Mouse (Mus musculus) c-Kit-negative CD71-positive TER-119-positive erythroid progenitor cells, embryonic 14.5 days (primary cell): Measurements from ENCODE around the gene Opa3.

Experiments used
- DNase-seq: peaks from one replicate; pipeline ENCODE4 v3.0.0-alpha.2; 2013; ENCODE audit warnings: low read depth, low spot score

Opa3 gene

GRCm38 (mm10) chr7:19214940-19215339 is 13.2 kb upstream of the Opa3 start:
- no peak for DNase-seq

- DNase-seq, result no peak
Measured at GRCm38 (mm10) chr7:19217492-19217891, 10.6 kb upstream of the Opa3 start.

GRCm38 (mm10) chr7:19217944-19218343 is 10.2 kb upstream of the Opa3 start:
- no peak for DNase-seq

GRCm38 (mm10) chr7:19220061-19220460 is 8.1 kb upstream of the Opa3 start:
- DNase-seq, result no peak

- no peak for DNase-seq
Measured at GRCm38 (mm10) chr7:19222189-19222588, 5.9 kb upstream of the Opa3 start.

GRCm38 (mm10) chr7:19222875-19223274 is 5.3 kb upstream of the Opa3 start:
- no peak for DNase-seq

GRCm38 (mm10) chr7:19224933-19225332 is 3.2 kb upstream of the Opa3 start:
- DNase-seq, result peak; percentile 53

GRCm38 (mm10) chr7:19226817-19227797 is 1.0 kb upstream of the Opa3 start:
- DNase-seq, result peak; percentile 42

GRCm38 (mm10) chr7:19228793-19229148 is 637 bp downstream of the Opa3 start:
- no peak for DNase-seq

- DNase-seq, result no peak
Measured at GRCm38 (mm10) chr7:19229404-19229803, 1.3 kb downstream of the Opa3 start.

GRCm38 (mm10) chr7:19230041-19230580 is 2.0 kb downstream of the Opa3 start:
- DNase-seq, result no peak

GRCm38 (mm10) chr7:19230899-19231298 is 2.8 kb downstream of the Opa3 start:
- no peak for DNase-seq

- no peak for DNase-seq
Measured at GRCm38 (mm10) chr7:19231849-19232248, 3.7 kb downstream of the Opa3 start.

- DNase-seq, result no peak
Measured at GRCm38 (mm10) chr7:19234652-19235051, 6.5 kb downstream of the Opa3 start.

GRCm38 (mm10) chr7:19235092-19235671 is 7.0 kb downstream of the Opa3 start:
- DNase-seq, result no peak

GRCm38 (mm10) chr7:19236411-19236810 is 8.3 kb downstream of the Opa3 start:
- no peak for DNase-seq

- no peak for DNase-seq
Measured at GRCm38 (mm10) chr7:19238344-19238743, 10.2 kb downstream of the Opa3 start.

GRCm38 (mm10) chr7:19239423-19239822 is 11.3 kb downstream of the Opa3 start:
- peak; percentile 92 for DNase-seq

- no peak for DNase-seq
Measured at GRCm38 (mm10) chr7:19239986-19240385, 11.9 kb downstream of the Opa3 start.

GRCm38 (mm10) chr7:19240905-19241463 is 12.8 kb downstream of the Opa3 start:
- DNase-seq, result no peak

- no peak for DNase-seq
Measured at GRCm38 (mm10) chr7:19242005-19242404, 13.9 kb downstream of the Opa3 start.

- no peak for DNase-seq
Measured at GRCm38 (mm10) chr7:19243858-19244257, 15.7 kb downstream of the Opa3 start.
